Mouse (Mus musculus): Measurements from ENCODE around the gene Skap1.

GRCm38 (mm10) chr11:96441546-96442185 is 22.7 kb upstream of the Skap1 start:
- TF ChIP-seq CTCF (IDR thresholded peaks at IDR 0.05 in 2 of 3, conservative IDR thresholded peaks at IDR 0.05 in 1 of 3; ENCODE audit: control insufficient read depth in 1 of 3, insufficient read depth in 1 of 3, low read depth in 2 of 3, low read length in 3 of 3, poor library complexity in 1 of 3, severe bottlenecking in 1 of 3) (no peak), ELF1 (IDR thresholded peaks at IDR 0.05; ENCODE audit: low read depth, low read length) (no peak), EP300 (IDR thresholded peaks at IDR 0.05; ENCODE audit: low read depth in 1 of 2, low read length in 2 of 2) (no peak), POLR2AphosphoS5 (IDR thresholded peaks at IDR 0.05; ENCODE audit: borderline replicate concordance, low read depth, low read length) (no peak), POLR2A (IDR thresholded peaks at IDR 0.05; ENCODE audit: control insufficient read depth in 1 of 2, insufficient read depth in 1 of 2, low read depth in 1 of 2, low read length in 2 of 2, poor library complexity in 1 of 2) (no peak), POLR2AphosphoS2 (IDR thresholded peaks at IDR 0.05; ENCODE audit: low read length) (no peak)
